In the genomic region with DNA sequence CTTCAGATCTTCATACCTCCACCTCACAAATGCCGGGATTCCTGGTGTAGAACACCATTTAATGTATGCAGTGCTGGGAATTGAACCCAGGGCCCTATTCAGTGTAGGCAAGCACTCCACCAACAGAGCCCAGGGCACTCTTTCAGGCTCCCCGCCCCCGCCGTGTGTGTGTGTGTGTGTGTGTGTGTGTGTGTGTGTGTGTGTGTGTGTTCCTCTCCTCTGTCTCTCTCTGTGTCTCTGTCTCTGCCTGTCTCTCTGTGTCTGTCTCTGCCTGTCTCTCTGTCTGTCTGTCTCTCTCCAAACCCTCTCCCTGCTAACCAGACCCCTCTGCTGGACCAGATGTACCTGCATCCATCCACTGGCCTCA, we compare ENCODE assay signal across 8 mouse cellular contexts.
DNase-seq lines count a peak whose midpoint lies in the region; ATAC-seq and TF ChIP-seq lines count a peak whose summit lies in the region.

No protein-coding gene starts in this region.

- no peak for ATAC-seq in heart, embryonic 15.5 days (replicated peaks; ENCODE audit: insufficient number of reproducible peaks, insufficient read depth, low FRiP score, low read depth)
- no peak for ATAC-seq in G1E (ENCODE audit: extremely low read depth, insufficient number of reproducible peaks, low FRiP score, poor library complexity, severe bottlenecking)
- ATAC-seq in heart, postnatal 0 days (ENCODE audit: insufficient read depth, low read depth): no peak

- peak overlapping the region; percentile 64 for H3K4me2 ChIP-seq in heart, embryonic 15.5 days
- peak overlapping the region; percentile 53 for H3K4me2 ChIP-seq in heart, postnatal 0 days (ENCODE audit: low read depth, low read length)

- peaks cover 63% of the 10 kb centered on the region for H3K4me1 ChIP-seq in heart, embryonic 15.5 days (replicated peaks)
- peaks cover 29% of the 10 kb centered on the region for H3K4me1 ChIP-seq in G1E (ENCODE audit: insufficient read depth, low read depth, low read length)
- H3K4me1 ChIP-seq in heart, postnatal 0 days (ENCODE audit: control insufficient read depth, insufficient read depth): peaks cover 57% of the 10 kb centered on the region

- no peak for DNase-seq in heart, postnatal 14 days
- DNase-seq in G1E (ENCODE audit: low spot score): no peak
- no peak for DNase-seq in heart, postnatal 0 days (ENCODE audit: low spot score)
- DNase-seq in left cerebral cortex, adult 8-10 months (ENCODE audit: low spot score in 2 of 2): no peak
- no peak for DNase-seq in ovary, adult 18-20 months (ENCODE audit: low spot score)
- no peak for DNase-seq in kidney, postnatal 25 days

- H3K9me3 ChIP-seq in heart, embryonic 15.5 days (replicated peaks): no peaks in the 10 kb centered on the region
- peaks cover 11% of the 10 kb centered on the region for H3K9me3 ChIP-seq in G1E (replicated peaks)
- no peaks in the 10 kb centered on the region for H3K9me3 ChIP-seq in heart, postnatal 0 days (replicated peaks; ENCODE audit: control insufficient read depth, low read length)

- no peaks in the 10 kb centered on the region for H3K79me2 ChIP-seq in macrophage (ENCODE audit: inconsistent target)

- intact Hi-C loops in heart, postnatal 14 days (cut with DNase I): no loop called here

- TF ChIP-seq EP300 in heart, postnatal 0 days (IDR thresholded peaks at IDR 0.05; ENCODE audit: low read depth): no peak

- H3K9ac ChIP-seq in heart, embryonic 15.5 days: peak overlapping the region; percentile 58
- peak overlapping the region; percentile 47; the same call in 1 of the 2 replicates for H3K9ac ChIP-seq in heart, postnatal 0 days (replicated peaks; ENCODE audit: low read depth, low read length)

- H3K27ac ChIP-seq in heart, embryonic 15.5 days: peak overlapping the region; percentile 99
- H3K27ac ChIP-seq in heart, postnatal 0 days (ENCODE audit: low read depth): peak overlapping the region; percentile 98
- H3K27ac ChIP-seq in macrophage: peak overlapping the region; percentile 96

- H3K4me3 ChIP-seq in heart, embryonic 15.5 days: peak overlapping the region; percentile 36
- peak overlapping the region; percentile 66; the same call in 1 of the 2 replicates for H3K4me3 ChIP-seq in G1E (ENCODE audit: low read depth, low read length)
- peak overlapping the region; percentile 32 for H3K4me3 ChIP-seq in heart, postnatal 0 days (ENCODE audit: low read depth, low read length)
- peak overlapping the region; percentile 16; the same call in 1 of the 2 replicates for H3K4me3 ChIP-seq in macrophage (ENCODE audit: inconsistent target)

- H3K27me3 ChIP-seq in heart, embryonic 15.5 days: no peaks in the 10 kb centered on the region
- peaks cover 13% of the 10 kb centered on the region; the same call in 1 of the 2 replicates for H3K27me3 ChIP-seq in G1E (ENCODE audit: insufficient read depth, low read length)
- no peaks in the 10 kb centered on the region for H3K27me3 ChIP-seq in heart, postnatal 0 days (ENCODE audit: control insufficient read depth, insufficient read depth, low read length)

- 64% methylated on average over 4 of the region's 4 CpGs for WGBS in heart, embryonic 15.5 days
- 57% methylated on average over 4 of the region's 4 CpGs for WGBS in heart, postnatal 0 days
- 60% methylated on average over 4 of the region's 4 CpGs for WGBS in macrophage (ENCODE audit: missing documents)

- H3K36me3 ChIP-seq in heart, embryonic 15.5 days: no peaks in the 10 kb centered on the region
- H3K36me3 ChIP-seq in G1E (replicated peaks) (no peaks in the 10 kb centered on the region), macrophage (ENCODE audit: inconsistent target) (no peaks in the 10 kb centered on the region)
- no peaks in the 10 kb centered on the region for H3K36me3 ChIP-seq in heart, postnatal 0 days (replicated peaks; ENCODE audit: control insufficient read depth, insufficient read depth, low read length)

- no peak for TF ChIP-seq CTCF in G1E (IDR thresholded peaks at IDR 0.05; ENCODE audit: low read depth, low read length)
- no peak for TF ChIP-seq CTCF in heart, postnatal 0 days (IDR thresholded peaks at IDR 0.05; ENCODE audit: low read depth)

Comparison
In these comparisons a context has a peak if more than half of its experiments do, and no peak if none do; other contexts are left out.
1. H3K4me3 ChIP-seq: peak in every context shown above with its lines; median percentile 66 in G1E; 36 in heart, embryonic 15.5 days; 32 in heart, postnatal 0 days; 16 in macrophage.